Mouse (Mus musculus): ENCODE measurements around the gene Enpp5. TPM values are rescaled to one million over a fixed set of nuclear protein-coding genes. Genes with fewer than 3 reads are reported as not detected.
A peak's percentile ranks its signal among the peaks of the same experiment; 100 is the strongest.

Gene Enpp5
- total RNA-seq (2021), result 10 to 100 TPM; 11.9 to 13.4 TPM

DNA sequence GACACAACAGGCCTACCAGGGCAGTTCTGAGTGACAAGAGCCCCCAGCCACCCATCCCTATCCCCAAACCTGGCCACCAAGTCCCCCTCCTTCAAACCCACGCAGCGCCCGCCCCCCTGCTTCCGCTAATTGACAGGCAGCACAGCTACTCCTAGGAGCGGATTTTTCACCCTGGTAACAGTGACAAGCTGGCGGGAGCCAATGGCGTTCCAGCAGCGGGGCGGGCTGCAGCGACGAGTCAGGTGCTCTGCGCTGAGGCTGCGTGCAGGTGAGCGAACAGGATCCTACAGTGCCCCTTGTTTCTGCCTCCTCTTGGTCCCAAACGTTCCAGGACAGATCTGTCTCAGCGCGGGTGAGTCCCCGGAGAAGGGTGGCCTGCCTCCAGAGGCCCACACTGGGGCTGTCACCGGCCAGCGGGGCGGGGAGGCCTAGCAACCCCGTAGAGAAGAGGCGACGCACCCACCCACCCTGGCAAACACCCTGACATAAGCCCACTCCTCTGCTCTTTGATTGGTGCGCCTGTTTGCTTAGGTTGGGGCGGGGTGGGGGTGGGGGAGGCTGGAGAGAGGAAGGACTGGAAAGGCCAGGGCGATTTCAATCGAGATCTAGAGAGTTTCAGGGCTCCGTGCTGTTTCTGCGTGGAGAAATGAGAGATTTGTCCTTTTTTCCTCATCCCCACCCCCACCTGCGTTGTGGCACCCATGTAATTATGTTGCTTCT lies at the start of gene Enpp5:
Enpp5 (plus strand) TSS at position 183 of the 720 bp plus-strand sequence.
- DNase-seq, result peak; percentile 73 to 75
- intact Hi-C loops (cut with DNase I), result loop anchor here (10.0 kb wide), 1 partner anchor 176 kb away; no protein-coding TSS in a partner anchor

DNA sequence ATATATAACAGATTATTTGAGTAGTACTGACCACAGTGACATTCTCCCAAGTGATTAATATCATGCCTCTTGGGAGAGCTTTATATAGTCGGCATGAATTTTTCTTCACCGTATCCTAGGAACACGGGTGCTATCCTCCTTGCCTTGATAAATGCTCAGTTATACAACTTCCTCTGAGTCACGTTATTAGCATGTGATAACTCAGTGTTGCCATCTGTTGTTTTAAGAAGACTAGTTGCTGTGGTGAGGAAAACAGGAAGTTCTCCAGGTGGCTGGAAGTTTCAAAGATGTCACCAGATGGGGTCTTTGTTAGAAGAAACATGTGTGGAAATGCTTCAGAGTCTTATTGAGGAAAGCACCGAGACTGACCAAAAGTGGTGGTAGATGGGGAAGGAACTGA lies 49.0 kb upstream of the Enpp5 start:
- DNase-seq, result no peak
- intact Hi-C loops (cut with DNase I), result no loop called here

DNA sequence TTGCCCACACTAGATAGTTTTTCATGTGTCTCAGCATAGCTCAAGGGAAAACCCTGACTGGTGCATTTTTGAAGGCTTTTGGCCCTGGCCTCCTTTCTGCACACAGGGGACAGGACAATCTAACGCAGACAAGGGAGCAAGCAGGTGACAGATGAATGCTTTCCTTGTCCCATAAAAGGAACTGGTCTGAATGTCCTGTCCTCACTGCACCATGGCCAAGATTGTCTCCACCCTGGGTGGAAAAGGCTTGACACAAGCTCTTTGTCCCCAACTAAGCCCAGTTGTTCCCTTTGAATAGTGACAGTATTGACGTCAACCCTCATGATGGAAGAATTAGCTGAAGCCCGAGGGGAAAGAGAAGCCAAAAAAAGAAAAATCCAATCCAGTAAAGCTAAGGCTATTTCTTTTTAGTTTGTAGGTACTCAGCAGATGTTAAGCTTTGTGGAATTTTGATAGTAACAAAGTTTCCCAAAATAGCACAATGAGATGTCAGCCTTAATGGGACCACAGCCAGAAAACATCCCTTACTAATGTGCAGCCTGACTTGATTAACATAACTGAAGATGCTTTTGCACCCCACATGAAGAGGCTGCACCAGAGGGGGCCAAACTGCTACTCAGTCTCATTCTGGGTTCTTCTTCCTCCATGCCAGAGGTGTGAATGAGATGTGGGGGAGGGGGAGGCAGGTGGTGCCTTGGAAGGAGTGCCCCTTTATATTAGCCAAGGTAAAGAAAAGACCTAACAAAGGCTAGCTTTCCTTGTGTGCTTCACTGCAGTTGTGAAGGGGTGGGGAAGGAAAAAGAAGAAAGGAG lies 47.6 kb upstream of the Enpp5 start:
- intact Hi-C loops (cut with DNase I), result no loop called here

GRCm38 (mm10) chr17:44035005-44035404 lies 43.6 kb upstream of the Enpp5 start:
- intact Hi-C loops (cut with DNase I), result loop anchor here (5.0 kb wide), 2 partner anchors 233 to 333 kb away; partner anchors contain the start of gene Rcan2
- no peak for DNase-seq

More for the DNA sequence above, 47.6 kb upstream of the Enpp5 start:
- no peak for DNase-seq

DNA sequence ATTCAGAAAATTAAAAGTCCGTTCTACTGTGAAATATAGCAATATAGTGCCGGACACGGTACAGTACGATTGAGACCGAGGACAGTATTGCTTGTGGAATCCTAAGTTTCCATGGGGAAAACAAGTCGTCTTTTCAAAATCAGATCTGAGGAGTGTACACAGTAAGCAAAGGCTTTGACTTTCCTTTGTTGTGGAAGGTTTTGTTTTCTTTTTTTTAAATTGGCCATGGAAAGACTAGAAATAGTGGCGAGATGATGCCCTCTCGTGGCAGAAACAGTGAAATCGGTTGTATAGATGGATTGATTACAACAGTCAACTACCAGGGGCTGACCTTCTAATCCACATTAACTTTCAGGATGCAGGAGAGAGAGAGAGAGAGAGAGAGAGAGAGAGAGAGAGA lies 40.0 kb upstream of the Enpp5 start:
- intact Hi-C loops (cut with DNase I), result loop anchor here (1.0 to 5.0 kb wide), 3 partner anchors 155 to 336 kb away; partner anchors contain the start of gene Rcan2
- peak; percentile 24 to 40 for DNase-seq

GRCm38 (mm10) chr17:44040449-44040848 lies 38.2 kb upstream of the Enpp5 start:
- no peak for DNase-seq
- intact Hi-C loops (cut with DNase I), result no loop called here

GRCm38 (mm10) chr17:44042301-44042700 lies 36.3 kb upstream of the Enpp5 start:
- intact Hi-C loops (cut with DNase I), result no loop called here

DNA sequence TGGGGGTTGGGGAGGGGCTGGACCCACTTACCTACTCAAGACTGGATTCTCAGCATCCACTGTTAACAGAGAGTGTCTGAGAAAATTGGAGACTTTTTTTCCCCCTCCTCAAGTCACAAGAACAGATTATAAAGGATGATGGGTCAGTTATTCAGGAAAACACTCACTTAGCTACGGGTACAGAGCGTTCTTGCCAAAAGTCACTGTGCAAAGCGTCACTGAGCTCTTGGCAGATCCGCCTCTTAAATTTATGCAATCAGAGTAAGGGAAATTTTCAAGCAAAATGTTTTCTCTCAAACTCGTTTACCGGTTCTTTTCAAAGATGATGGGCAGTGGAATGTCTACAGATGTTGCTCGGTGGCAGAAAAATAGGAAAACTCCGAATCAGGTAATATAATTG lies 35.8 kb upstream of the Enpp5 start:
- no peak for DNase-seq

More at GRCm38 (mm10) chr17:44042301-44042700, 36.3 kb upstream of the Enpp5 start:
- no peak for DNase-seq

GRCm38 (mm10) chr17:44053427-44053826 lies 25.2 kb upstream of the Enpp5 start:
- intact Hi-C loops (cut with DNase I), result no loop called here
- DNase-seq, result no peak

More for the DNA sequence above, 35.8 kb upstream of the Enpp5 start:
- intact Hi-C loops (cut with DNase I), result no loop called here

DNA sequence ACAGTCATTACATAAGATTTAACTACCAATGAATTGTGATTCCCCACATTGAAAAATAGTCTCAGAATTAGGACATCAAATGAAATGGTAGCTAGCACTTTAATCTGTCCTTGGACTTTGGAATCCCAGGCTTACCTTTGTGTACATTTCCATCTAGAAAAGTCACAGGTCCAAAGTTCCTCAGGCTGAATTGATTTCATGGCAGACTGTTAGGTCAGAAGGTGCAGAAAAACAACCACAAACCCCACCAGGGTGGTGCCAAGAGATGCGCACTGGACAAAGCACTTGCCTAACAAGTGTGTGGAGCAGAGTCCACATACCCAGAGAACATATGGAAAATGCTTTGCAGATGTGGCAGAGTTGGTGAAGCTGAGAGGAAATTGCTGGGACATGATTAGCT lies 21.5 kb upstream of the Enpp5 start:
- DNase-seq, result no peak
- intact Hi-C loops (cut with DNase I), result no loop called here

GRCm38 (mm10) chr17:44058145-44058544 lies 20.5 kb upstream of the Enpp5 start:
- DNase-seq, result no peak
- intact Hi-C loops (cut with DNase I), result no loop called here

- intact Hi-C loops (cut with DNase I), result no loop called here
- DNase-seq, result no peak
Measured at GRCm38 (mm10) chr17:44060781-44061180, 17.8 kb upstream of the Enpp5 start.

DNA sequence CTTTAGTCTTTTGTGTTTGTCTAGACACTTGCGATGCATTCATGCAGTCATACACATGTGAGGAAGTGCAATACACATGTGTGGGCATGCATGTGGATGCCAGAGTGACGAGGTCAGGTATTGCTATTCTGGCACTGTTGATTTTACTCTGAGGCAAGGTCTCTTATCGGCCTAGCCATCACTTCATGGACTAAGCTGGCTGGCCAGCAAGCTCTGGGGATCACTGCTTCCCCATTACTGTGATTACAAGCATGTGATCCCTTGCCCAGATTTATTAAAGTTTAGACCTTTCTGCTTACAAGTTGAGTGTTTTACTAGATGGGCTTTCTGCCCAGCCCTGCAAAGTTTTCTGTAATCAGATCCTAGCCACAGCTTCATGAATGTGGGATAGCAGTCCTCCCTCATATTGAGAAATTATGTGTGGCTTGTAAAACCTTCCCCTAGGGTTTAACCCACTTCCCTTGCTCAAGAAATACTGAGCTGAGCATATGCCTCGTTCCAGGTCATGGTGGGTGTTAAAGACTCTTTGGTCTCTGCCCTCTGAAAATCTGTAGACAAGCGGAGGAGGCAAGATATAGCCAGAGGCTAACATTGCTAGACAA lies 17.2 kb upstream of the Enpp5 start:
- intact Hi-C loops (cut with DNase I), result no loop called here
- no peak for DNase-seq

DNA sequence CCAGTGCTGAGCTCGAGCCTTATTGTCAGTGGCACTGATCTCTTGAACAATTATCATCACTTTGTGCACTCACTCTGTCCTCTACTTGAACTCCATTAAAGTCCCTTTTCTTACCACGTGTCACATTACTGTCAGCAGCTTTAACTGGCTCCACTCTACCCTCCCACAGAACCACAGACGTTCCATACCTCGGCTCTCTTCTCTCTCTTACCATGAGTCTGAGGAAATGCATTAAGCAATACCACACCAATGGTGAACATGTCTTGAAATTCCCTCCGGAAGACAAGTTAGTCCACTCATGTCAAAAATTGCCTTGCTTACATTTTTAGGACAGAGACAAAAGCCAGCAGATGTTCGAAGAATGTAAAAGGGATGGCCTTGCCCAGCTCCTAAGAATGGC lies 9.7 kb upstream of the Enpp5 start:
- no peak for DNase-seq
- intact Hi-C loops (cut with DNase I), result no loop called here

- intact Hi-C loops (cut with DNase I), result loop anchor here (10.0 kb wide), 1 partner anchor 183 kb away; no protein-coding TSS in a partner anchor
- DNase-seq, result no peak
Measured at GRCm38 (mm10) chr17:44071680-44072079, 6.9 kb upstream of the Enpp5 start.

DNA sequence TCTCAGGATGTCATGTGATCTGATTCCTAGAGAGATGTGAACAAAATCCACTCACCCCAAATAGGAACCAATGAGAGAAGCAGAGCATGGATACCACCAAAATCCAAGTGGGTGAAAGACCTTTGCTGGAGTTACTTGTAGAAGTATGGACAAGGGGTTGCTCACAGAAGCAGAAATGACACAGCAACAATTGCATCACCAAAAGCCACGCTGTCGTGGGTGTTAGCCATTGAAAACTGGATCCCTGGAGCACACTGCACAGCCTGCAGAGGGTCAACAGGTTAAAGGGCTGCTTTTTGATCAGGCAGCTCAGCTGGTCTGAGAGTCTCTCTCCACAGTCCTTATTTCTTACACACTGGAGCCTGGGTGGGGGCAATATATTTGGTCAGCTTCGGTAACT lies 3.0 kb upstream of the Enpp5 start:
- peak in 1 of 2 experiments; percentile 9 for DNase-seq
- intact Hi-C loops (cut with DNase I), result loop anchor here (10.0 kb wide), 1 partner anchor 179 kb away; no protein-coding TSS in a partner anchor

- intact Hi-C loops (cut with DNase I), result loop anchor here (1.0 to 10.0 kb wide), 3 partner anchors 29 to 179 kb away; partner anchors contain the start of gene Enpp4
- DNase-seq, result peak; percentile 20 to 28
Measured at GRCm38 (mm10) chr17:44076051-44076680, 2.4 kb upstream of the Enpp5 start.

- DNase-seq, result no peak
- intact Hi-C loops (cut with DNase I), result loop anchor here (2.0 to 10.0 kb wide), 2 partner anchors 28 to 178 kb away; partner anchors contain the start of gene Enpp4
Measured at GRCm38 (mm10) chr17:44077146-44077842, 1.3 kb upstream of the Enpp5 start.

DNA sequence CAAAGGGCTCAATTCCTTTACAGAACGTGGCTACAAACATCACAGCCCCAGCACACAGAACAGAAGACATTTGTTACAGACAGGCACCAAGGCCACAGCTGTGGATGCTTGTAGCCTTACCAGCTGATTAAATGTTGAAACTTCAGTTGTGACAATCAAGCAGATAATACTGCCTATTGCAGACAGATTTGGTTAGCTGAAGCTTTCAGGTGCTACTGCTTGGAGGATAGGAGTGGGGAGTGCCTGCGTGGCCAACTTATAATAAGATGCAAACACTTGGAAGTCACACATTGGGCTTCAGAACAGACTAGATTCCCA lies 811 bp upstream of the Enpp5 start:
- intact Hi-C loops (cut with DNase I), result loop anchor here (2.0 to 10.0 kb wide), 2 partner anchors 27 to 177 kb away; partner anchors contain the start of gene Enpp4
- DNase-seq, result no peak

DNA sequence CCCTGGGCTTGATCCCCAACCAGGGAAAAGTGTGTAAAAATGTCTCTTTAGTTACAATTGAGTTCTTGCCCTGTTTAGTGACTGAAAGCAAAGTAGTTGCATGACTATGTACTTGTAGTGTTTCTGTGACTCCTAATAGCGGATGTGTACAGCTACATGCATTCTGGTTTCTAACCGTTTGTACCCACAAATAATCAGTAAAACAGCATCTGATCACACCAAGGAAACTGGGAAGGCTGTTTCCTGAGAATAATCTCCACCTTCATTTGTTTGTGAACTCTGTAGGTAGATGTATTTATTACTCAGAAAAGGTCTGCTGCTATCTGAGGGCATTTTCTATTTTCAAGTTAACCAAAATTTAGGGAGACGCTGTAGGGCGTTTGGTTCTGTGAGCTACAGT lies 4.5 kb downstream of the Enpp5 start:
- intact Hi-C loops (cut with DNase I), result no loop called here
- DNase-seq, result no peak
